Mouse (Mus musculus) cerebellum, adult 18-20 months (tissue): ENCODE measurements around the gene Meltf.
"Not testable (repeated sequence)": the region's sequence is repeated elsewhere in the genome, so short reads cannot be mapped to it uniquely, and the experiment has no call there.

Source experiments
- DNase-seq, 2 experiments: peaks; one replicate each; pipeline ENCODE4 v3.0.0; 2021

The Meltf gene

GRCm38 (mm10) chr16:31935091-31935979 is 56.7 kb downstream of the Meltf start:
- peak; percentile 45 to 46 for DNase-seq

GRCm38 (mm10) chr16:31936568-31936967 is 58.0 kb downstream of the Meltf start:
- no peak for DNase-seq

- no peak for DNase-seq
These were observed 60.2 kb downstream of the Meltf start for GRCm38 (mm10) chr16:31938856-31939255.

GRCm38 (mm10) chr16:31940586-31940985 is 62.0 kb downstream of the Meltf start:
- no peak for DNase-seq

GRCm38 (mm10) chr16:31943980-31944379 is 65.4 kb downstream of the Meltf start:
- peak; percentile 81 to 83 for DNase-seq

GRCm38 (mm10) chr16:31944698-31945255 is 66.2 kb downstream of the Meltf start:
- DNase-seq = peak in 1 of 2 experiments; percentile 24

- DNase-seq = no peak
These were observed 66.8 kb downstream of the Meltf start for GRCm38 (mm10) chr16:31945372-31945771.

GRCm38 (mm10) chr16:31945986-31946385 is 67.4 kb downstream of the Meltf start:
- DNase-seq = not testable (repeated sequence)

- no peak for DNase-seq
These were observed 68.7 kb downstream of the Meltf start for GRCm38 (mm10) chr16:31947333-31947732.

- DNase-seq = no peak
These were observed 69.3 kb downstream of the Meltf start for GRCm38 (mm10) chr16:31947901-31948316.

- DNase-seq = peak; percentile 94 to 97
These were observed 69.8 kb downstream of the Meltf start, which contains the start of the genes 0610012G03Rik and Ncbp2 for GRCm38 (mm10) chr16:31948345-31948774. 0610012G03Rik (minus strand) TSS chr16:31948494. Ncbp2 (plus strand) TSS chr16:31948513.
